Mouse (Mus musculus) hindbrain, embryonic 16.5 days (tissue): ENCODE data around the gene Gga1. TPM values are rescaled to one million over a fixed set of nuclear protein-coding genes. Genes with fewer than 3 reads are reported as not detected.

Experiments
- ATAC-seq: fragments of 200-750 bp; cut with Nextera tagmentation; 2 replicates; pipeline ENCODE4 v1.8.0; 2017; ENCODE audit warnings: moderate TSS enrichment, moderate library complexity
- H3K27ac ChIP-seq: fragments of 300-500 bp; sonication (generic); 2 replicates; pipeline ENCODE4 v1.5.1; 2014; ENCODE audit warnings: low read depth, mild to moderate bottlenecking, control low read depth, low read length, moderate library complexity
- H3K27me3 ChIP-seq: fragments of 300-500 bp; sonication (generic); replicated peaks from 2 replicates; pipeline ENCODE4 v1.6.1; 2014; ENCODE audit warnings: low read length; ENCODE audit not compliant: control insufficient read depth, insufficient read depth
- H3K36me3 ChIP-seq: fragments of 300-500 bp; sonication (generic); 2 replicates; pipeline ENCODE4 v1.6.1; 2014; ENCODE audit warnings: mild to moderate bottlenecking, low read length, moderate library complexity, mixed read lengths; ENCODE audit not compliant: control insufficient read depth, insufficient read depth
- H3K4me1 ChIP-seq: fragments of 300-500 bp; sonication (generic); 2 replicates; pipeline ENCODE4 v1.6.1; 2014; ENCODE audit warnings: low read depth, low read length; ENCODE audit not compliant: control insufficient read depth, insufficient read depth
- H3K4me2 ChIP-seq: fragments of 300-500 bp; sonication (generic); 2 replicates; pipeline ENCODE4 v1.6.1; 2014; ENCODE audit warnings: mild to moderate bottlenecking, low read length, control low read depth, moderate library complexity
- H3K4me3 ChIP-seq: fragments of 300-500 bp; sonication (generic); 2 replicates; pipeline ENCODE4 v1.5.1; 2014; ENCODE audit warnings: mild to moderate bottlenecking, low read length, control low read depth, moderate library complexity
- H3K9ac ChIP-seq: fragments of 300-500 bp; sonication (generic); 2 replicates; pipeline ENCODE4 v1.6.1; 2014; ENCODE audit warnings: low read depth, mild to moderate bottlenecking, control low read depth, low read length, moderate library complexity
- H3K9me3 ChIP-seq: fragments of 300-500 bp; sonication (generic); 2 replicates; pipeline ENCODE4 v1.6.1; 2014; ENCODE audit warnings: mild to moderate bottlenecking, low read length, moderate library complexity; ENCODE audit not compliant: control insufficient read depth
- WGBS: fragments of 180-500 bp; shearing (Covaris S2); extraction: QIAGEN DNeasy Blood & Tissue Kit; methylation state at CpG from one replicate; pipeline ENCODE4 v1.1.7; 2014; 5-methylcytosine and 5-hydroxymethylcytosine counted together
- polyA plus RNA-seq: library from polyadenylated mRNA; unstranded; fragments of >200 nt; fragmentation: Nextera tagmentation; extraction: Ambion mirVana; gene quantifications from 2 replicates; pipeline ENCODE4 v1.2.1, GENCODE M21; 2015

Gene Gga1
- polyA plus RNA-seq, 1 experiment from 2014 or later, result 46.1 TPM

DNA sequence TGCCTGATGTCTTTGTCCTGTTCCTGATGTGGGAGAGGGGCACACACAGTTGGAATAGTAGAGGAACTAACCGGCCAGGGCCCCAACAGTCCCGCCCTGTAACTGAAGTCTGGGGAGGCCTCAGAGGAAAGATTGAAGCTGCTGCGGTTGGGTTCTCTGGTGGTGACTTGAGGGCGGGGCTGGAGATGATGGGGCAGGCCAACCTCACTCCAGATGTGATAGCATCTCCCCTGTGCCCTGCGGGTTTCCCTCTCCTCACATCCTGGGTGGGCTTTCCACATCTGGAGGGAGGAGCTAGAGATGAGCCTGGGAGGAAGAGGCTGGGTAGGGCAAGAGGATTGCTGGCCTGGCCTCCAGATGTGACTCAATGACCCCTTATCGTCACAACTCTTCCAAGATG, 46.6 kb downstream of the Gga1 start:
- whole genome bisulfite sequencing, result 72% methylated on average over 6 of the region's 6 CpGs
- Histone ChIP-seq H3K27ac (no peak overlapping the region), H3K36me3 (peaks cover 4% of the 10 kb centered on the region), H3K27me3 (peaks cover 6% of the 10 kb centered on the region), H3K9ac (no peak overlapping the region), H3K9me3 (no peaks in the 10 kb centered on the region), H3K4me3 (no peak overlapping the region), H3K4me2 (no peak overlapping the region), H3K4me1 (peaks cover 19% of the 10 kb centered on the region)
- ATAC-seq, result no peak

DNA sequence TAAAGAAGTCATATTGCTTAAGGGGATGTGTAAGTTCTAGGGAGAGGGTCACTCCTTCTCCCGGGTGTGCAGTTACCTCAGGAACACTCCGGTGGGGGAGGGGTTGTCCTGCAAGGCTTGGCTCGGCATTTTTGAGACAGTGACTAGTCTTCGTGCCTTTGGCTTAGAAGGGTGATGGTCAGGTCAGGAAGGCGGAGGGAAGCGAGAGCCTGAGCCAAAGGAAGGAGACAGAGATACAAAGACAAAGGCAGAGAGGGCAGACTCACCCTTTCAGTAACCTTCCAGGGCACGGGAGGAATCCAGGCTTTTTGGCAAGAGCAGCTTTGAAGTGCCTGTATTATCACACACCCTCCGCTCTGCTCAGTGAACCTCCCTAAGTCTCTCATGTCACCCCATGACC, 48.1 kb downstream of the Gga1 start:
- H3K27me3 ChIP-seq, result peaks cover 6% of the 10 kb centered on the region
- no peak overlapping the region for H3K4me3 ChIP-seq
- ATAC-seq, result no peak
- H3K4me2 ChIP-seq, result no peak overlapping the region
- no peaks in the 10 kb centered on the region for H3K9me3 ChIP-seq
- no peak overlapping the region for H3K27ac ChIP-seq
- H3K9ac ChIP-seq, result no peak overlapping the region
- 26% methylated on average over 8 of the region's 8 CpGs for WGBS
- H3K36me3 ChIP-seq, result no peaks in the 10 kb centered on the region
- H3K4me1 ChIP-seq, result peaks cover 19% of the 10 kb centered on the region

DNA sequence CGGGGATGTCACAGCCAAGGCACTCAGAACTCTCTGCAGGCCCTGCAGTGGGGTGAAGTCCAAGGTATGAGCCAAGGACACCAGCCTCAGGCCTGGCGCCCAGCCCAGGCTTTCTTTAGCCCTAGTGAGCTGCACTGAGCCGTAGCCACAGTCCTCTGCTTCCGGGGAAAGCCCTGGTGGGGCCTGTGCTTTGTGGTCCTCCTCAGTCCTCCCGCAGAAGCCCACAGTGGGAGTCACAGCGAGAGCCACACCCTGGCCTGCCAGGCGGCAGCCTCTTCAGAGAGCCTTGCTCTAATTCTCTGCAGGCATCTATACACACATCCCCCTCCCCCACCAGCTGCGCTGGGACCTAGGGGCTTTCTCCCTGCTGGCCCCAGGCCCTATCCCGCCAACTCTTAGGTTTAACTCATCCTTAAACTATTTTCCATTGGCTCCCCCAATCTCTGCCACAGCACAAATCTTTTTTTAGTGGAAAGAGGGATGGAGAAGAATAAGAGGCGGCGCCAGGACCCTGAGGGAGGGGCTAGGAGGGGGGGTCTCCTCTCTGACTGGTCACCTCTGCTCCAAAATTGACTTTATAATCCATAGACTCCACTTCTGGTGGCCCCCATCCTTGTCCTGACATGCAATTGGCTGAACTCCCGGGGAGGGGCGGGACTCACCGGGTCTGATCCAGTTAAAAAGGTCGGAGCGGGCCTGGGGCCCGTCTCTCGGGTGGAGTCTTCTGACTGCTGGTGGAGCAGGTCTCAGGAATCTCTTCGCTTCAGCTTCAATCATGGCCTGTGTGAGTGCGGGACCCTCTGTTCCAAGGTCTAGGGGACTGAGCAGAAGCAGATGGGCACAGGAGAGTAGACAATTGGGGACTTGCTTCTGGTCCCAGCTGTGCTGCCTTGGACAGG, 49.3 kb downstream of the Gga1 start, which contains the start of gene Lgals1:
TSS of gene Lgals1 (plus strand) at position 705 of the 899 bp plus-strand sequence.
- ATAC-seq, result peak; percentile 63
- H3K36me3 ChIP-seq, result no peaks in the 10 kb centered on the region
- H3K9me3 ChIP-seq, result no peaks in the 10 kb centered on the region
- peak within 1 kb of the TSS; percentile 69 for H3K4me2 ChIP-seq
- peak within 1 kb of the TSS; percentile 38 for H3K4me3 ChIP-seq
- 4% methylated on average over 20 of the region's 20 CpGs for WGBS
- peak within 1 kb of the TSS; percentile 70 for H3K27ac ChIP-seq
- H3K4me1 ChIP-seq, result peaks cover 19% of the 10 kb centered on the region
- H3K27me3 ChIP-seq, result peaks cover 6% of the 10 kb centered on the region
- peak within 1 kb of the TSS; percentile 49 for H3K9ac ChIP-seq

DNA sequence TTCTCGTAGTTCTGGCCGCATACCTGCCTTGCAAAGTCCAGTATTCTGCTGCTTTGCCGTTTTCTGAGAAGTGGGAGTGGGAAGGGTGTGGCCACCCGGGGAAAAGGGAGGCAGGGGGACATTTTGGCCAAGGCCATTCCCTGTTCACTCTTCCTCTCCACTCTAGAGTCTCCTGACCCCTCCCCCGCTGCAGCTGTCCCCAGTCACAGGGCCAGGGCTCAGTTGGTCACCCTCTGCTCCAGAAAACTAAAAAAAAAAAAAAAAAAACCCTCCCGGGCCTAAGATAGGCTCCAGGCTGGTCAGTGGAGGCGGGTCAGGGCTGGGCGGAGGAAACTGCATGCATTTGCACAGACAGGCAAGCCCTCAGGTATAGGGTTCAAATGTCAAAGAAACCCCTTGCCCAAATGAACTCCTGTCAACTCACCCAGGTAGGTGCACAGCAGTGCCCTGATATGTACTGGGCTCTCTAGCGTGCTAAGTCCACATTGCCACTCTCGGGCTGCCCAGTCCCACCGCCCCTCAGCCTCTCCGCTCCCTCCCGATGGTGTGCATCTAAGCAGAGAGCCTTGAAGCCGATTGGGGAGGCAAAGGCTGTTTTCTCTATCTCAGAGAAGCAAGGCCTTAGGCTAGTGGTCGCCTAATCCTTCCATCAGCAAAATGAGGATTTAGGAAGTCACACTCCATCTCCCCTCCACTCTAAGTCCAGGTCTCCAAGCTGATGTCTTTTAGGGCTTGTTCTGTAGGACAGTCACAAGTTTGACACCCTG, 50.2 kb downstream of the Gga1 start:
- Histone ChIP-seq H3K9ac (peak overlapping the region; percentile 33), H3K27ac (0 out of 2 replicates have a peak overlapping the region, but pooled peaks have one; percentile 39), H3K4me1 (peaks cover 19% of the 10 kb centered on the region), H3K4me3 (peak overlapping the region; percentile 38), H3K4me2 (peak overlapping the region; percentile 69), H3K27me3 (peaks cover 6% of the 10 kb centered on the region), H3K36me3 (no peaks in the 10 kb centered on the region), H3K9me3 (no peaks in the 10 kb centered on the region)
- 24% methylated on average over 15 of the region's 15 CpGs for WGBS
- ATAC-seq, result no peak

DNA sequence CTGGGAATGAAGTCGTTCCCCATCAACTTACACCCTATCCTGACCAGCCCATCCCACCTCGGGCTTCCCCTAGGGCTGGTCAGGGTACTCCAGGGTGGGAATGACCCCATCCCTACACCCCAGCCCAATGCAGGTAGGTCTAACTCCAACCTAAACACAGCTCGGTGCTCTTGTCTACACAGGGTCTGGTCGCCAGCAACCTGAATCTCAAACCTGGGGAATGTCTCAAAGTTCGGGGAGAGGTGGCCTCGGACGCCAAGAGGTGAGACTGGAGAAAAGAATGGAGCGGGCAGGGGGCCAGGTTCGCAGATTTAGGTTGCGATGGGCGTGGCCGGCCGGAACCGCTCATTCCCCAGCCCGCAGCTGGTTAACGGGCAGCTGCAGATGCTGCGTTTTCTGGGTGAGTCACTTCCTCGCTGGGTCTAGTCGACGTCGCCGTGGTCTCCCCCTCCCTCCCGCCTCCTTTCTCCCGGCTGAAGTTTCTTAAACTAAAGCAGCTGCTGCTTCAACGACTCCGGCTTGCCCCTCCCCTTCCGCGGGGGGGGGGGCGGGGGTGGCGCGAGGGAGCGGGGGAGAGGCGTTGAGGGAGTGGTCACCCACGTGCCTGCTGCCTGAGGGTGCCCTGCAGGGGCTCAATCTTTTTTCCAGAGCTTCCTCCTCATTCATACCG, 50.9 kb downstream of the Gga1 start:
- no peaks in the 10 kb centered on the region for H3K9me3 ChIP-seq
- WGBS, result under 1% methylated on average over 24 of the region's 35 CpGs
- H3K36me3 ChIP-seq, result no peaks in the 10 kb centered on the region
- H3K4me2 ChIP-seq, result peak overlapping the region; percentile 69
- H3K27ac ChIP-seq, result 0 out of 2 replicates have a peak overlapping the region, but pooled peaks have one; percentile 39
- peaks cover 6% of the 10 kb centered on the region for H3K27me3 ChIP-seq
- ATAC-seq, result no peak
- H3K9ac ChIP-seq, result peak overlapping the region; percentile 33
- H3K4me1 ChIP-seq, result peaks cover 19% of the 10 kb centered on the region
- H3K4me3 ChIP-seq, result peak overlapping the region; percentile 38

DNA sequence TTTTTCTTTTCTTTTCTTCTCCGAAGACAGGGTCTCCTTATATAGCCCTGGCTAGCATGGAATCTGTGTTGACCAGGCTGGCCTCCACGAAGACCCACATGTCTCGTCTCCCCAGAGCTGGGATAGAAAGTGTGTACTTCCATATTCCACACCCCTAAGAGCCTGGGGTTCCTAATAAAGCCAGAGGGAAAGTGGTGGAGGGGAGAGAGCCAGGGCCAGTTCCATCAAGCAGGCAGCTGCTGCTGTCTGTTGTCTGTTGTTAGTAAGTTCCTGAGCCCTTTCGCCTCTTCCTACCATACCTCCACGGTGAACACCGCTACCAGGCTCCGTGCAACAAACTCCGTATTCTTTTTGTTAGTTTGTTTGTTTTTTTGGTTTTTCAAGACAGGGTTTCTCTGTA, 51.5 kb downstream of the Gga1 start:
- Histone ChIP-seq H3K36me3 (no peaks in the 10 kb centered on the region), H3K9me3 (no peaks in the 10 kb centered on the region), H3K27me3 (peaks cover 6% of the 10 kb centered on the region), H3K4me2 (peak overlapping the region; percentile 69), H3K9ac (peak overlapping the region; percentile 9; the same call in 1 of the 2 replicates), H3K4me3 (no peak overlapping the region), H3K4me1 (peaks cover 19% of the 10 kb centered on the region), H3K27ac (no peak overlapping the region)
- 49% methylated on average over 8 of the region's 8 CpGs for WGBS
- ATAC-seq, result no peak

DNA sequence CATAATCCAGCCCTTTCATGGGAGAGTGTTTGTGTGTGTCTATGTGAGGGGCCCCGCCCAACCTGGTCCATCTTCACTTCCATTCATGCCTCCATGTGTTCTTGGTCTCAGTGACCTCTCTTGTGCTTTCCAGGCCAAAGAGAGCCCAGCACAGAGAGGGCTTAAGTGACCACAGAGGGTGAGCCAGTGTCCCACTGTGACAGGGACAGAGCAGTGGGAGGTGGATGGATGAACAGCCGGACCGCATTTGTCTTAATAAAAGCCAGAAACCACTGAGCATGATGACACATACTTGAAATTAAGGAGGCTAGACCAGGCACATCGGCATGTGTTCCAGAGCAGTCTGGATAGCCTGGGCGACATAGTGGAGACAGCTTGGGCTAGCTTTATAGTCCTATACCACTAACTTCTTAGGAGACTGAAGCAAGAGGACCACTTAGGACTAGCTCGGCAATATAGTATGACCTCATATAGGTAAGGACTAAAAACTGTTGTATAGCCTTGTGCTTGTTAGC, 53.3 kb downstream of the Gga1 start:
- Histone ChIP-seq H3K27me3 (peaks cover 6% of the 10 kb centered on the region), H3K9me3 (no peaks in the 10 kb centered on the region), H3K4me1 (peaks cover 19% of the 10 kb centered on the region), H3K27ac (no peak overlapping the region), H3K4me2 (no peak overlapping the region), H3K36me3 (no peaks in the 10 kb centered on the region), H3K4me3 (no peak overlapping the region), H3K9ac (no peak overlapping the region)
- WGBS, result 93% methylated on average over 6 of the region's 6 CpGs
- no peak for ATAC-seq

DNA sequence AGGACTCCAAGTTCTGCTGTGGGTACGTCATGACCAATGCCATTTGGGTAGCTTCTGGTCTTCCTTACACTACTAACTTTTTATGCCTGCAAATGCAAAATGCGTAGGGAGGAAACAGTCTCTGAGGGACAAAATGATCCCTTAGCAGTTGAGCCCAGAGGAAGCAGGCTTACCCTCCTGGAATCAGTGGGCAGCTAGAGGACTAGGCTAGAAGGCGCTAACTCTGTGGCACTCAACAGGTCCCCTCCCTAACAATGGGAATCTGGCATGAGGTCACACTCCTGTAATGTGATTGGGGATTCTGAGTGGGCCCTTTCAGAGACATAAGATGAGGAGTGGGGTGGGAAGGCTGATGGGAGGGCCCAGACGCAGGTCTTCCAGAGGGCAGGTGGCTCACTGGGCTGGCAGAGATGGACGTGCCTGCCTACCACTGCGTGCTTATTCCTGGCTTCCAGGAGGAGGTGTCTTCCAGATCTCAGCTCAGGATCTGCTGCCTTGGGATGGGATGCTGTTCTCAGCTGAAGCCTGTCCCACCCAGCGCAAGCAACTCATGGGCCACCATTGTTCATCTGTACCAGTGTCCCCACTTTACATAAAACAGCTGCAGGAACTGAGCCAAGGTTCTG, 53.9 kb downstream of the Gga1 start:
- H3K4me3 ChIP-seq, result no peak overlapping the region
- peaks cover 6% of the 10 kb centered on the region for H3K27me3 ChIP-seq
- ATAC-seq, result no peak
- peaks cover 22% of the 10 kb centered on the region for H3K4me1 ChIP-seq
- no peaks in the 10 kb centered on the region for H3K36me3 ChIP-seq
- no peak overlapping the region for H3K27ac ChIP-seq
- no peaks in the 10 kb centered on the region for H3K9me3 ChIP-seq
- H3K4me2 ChIP-seq, result no peak overlapping the region
- 86% methylated on average over 7 of the region's 7 CpGs for WGBS
- no peak overlapping the region for H3K9ac ChIP-seq
